37 mouse cellular contexts compared by ENCODE assay signal in genomic region chr6:87312761-87313160, GRCm38 (mm10). TPM values are rescaled to one million over a fixed set of nuclear protein-coding genes. Genes with fewer than 3 reads are reported as not detected.
"Had no signal": no experiment of that assay in that cellular context is flagged by ENCODE, and none has a peak within 500 bp of the region (broad histone marks: within the 10 kb centered on the region; RNA-seq: fewer than 3 reads in every experiment).

No protein-coding gene starts in this region.

- ATAC-seq: inflammation-experienced regulatory T-cells, adult 6 months; intestine, embryonic 15.5 days; intestine, postnatal 0 days had no signal

- H3K4me1 ChIP-seq: heart, embryonic 10.5 days; heart, embryonic 12.5 days; hindbrain, embryonic 10.5 days; hindbrain, embryonic 12.5 days; intestine, embryonic 15.5 days; limb, embryonic 10.5 days; liver, embryonic 13.5 days; liver, embryonic 15.5 days had no signal

- H3K4me3 ChIP-seq: gastrocnemius, adult 2 months; heart, embryonic 10.5 days; heart, embryonic 12.5 days; hindbrain, embryonic 10.5 days; hindbrain, embryonic 12.5 days; intestine, embryonic 15.5 days; layer of hippocampus, adult 2 months; left cerebral cortex, adult 2 months; limb, embryonic 10.5 days; limb, embryonic 12.5 days; liver, embryonic 13.5 days; liver, embryonic 15.5 days had no signal

- DNase-seq: gastrocnemius, postnatal 10 days; gastrocnemius, postnatal 25 days; heart, adult 18-20 months; heart, postnatal 10 days; heart, postnatal 4 days; kidney, adult 18-20 months; kidney, adult 8-10 months; kidney, postnatal 10 days; kidney, postnatal 25 days; kidney, postnatal 4 days; liver; liver, embryonic 13.5 days had no signal

- H3K27ac ChIP-seq: gastrocnemius, adult 2 months; heart, embryonic 10.5 days; hindbrain, embryonic 10.5 days; hindbrain, embryonic 12.5 days; intestine, embryonic 15.5 days; layer of hippocampus, adult 2 months; left cerebral cortex, adult 2 months; limb, embryonic 10.5 days; limb, embryonic 12.5 days; liver, embryonic 13.5 days; liver, embryonic 15.5 days had no signal

- H3K4me2 ChIP-seq: heart, embryonic 12.5 days; hindbrain, embryonic 12.5 days; intestine, embryonic 15.5 days; limb, embryonic 12.5 days; liver, embryonic 11.5 days; liver, embryonic 13.5 days; liver, embryonic 15.5 days had no signal

- H3K36me3 ChIP-seq: intestine, embryonic 15.5 days; liver, embryonic 13.5 days; liver, embryonic 15.5 days had no signal

- H3K27me3 ChIP-seq: heart, embryonic 12.5 days; hindbrain, embryonic 12.5 days; intestine, embryonic 15.5 days; limb, embryonic 12.5 days; liver, embryonic 13.5 days; liver, embryonic 15.5 days had no signal

- H3K9me3 ChIP-seq: heart, embryonic 10.5 days; heart, embryonic 12.5 days; hindbrain, embryonic 10.5 days; hindbrain, embryonic 12.5 days; intestine, embryonic 15.5 days; limb, embryonic 10.5 days; limb, embryonic 12.5 days; liver, embryonic 13.5 days; liver, embryonic 15.5 days had no signal

- H3K9ac ChIP-seq: heart, embryonic 12.5 days; hindbrain, embryonic 12.5 days; intestine, embryonic 15.5 days; limb, embryonic 12.5 days; liver, embryonic 13.5 days; liver, embryonic 15.5 days had no signal

RNA-seq across cellular contexts. Expression of gene Gkn1, which starts 38.0 kb away (rescaled TPM):
- total RNA-seq: gastrocnemius, adult 2 months; gastrocnemius, postnatal 10 days; gastrocnemius, postnatal 25 days; gastrocnemius, postnatal 4 days; granulocyte monocyte progenitor cell, adult 5-6 weeks; heart, adult 18-20 months; heart, adult 8-10 months; heart, postnatal 10 days; heart, postnatal 25 days; layer of hippocampus, adult 2 months; layer of hippocampus, postnatal 10 days; layer of hippocampus, postnatal 25 days; left cerebral cortex, postnatal 10 days had no signal
- polyA plus RNA-seq: heart, embryonic 10.5 days; heart, embryonic 12.5 days; heart, embryonic 14.5 days; heart, embryonic 16.5 days; hindbrain, embryonic 10.5 days; hindbrain, embryonic 12.5 days; inflammation-experienced regulatory T-cells, adult 6 months; kidney, embryonic 14.5 days; kidney, embryonic 16.5 days; limb, embryonic 10.5 days; limb, embryonic 12.5 days; liver, embryonic 11.5 days; liver, embryonic 13.5 days; liver, embryonic 15.5 days had no signal
